Mouse (Mus musculus) heart, postnatal 0 days (tissue): ENCODE results near the gene Tex47. TPM values are rescaled to one million over a fixed set of nuclear protein-coding genes. Genes with fewer than 3 reads are reported as not detected.
A peak's percentile ranks its signal among the peaks of the same experiment; 100 is the strongest.

Experiments
- ATAC-seq: fragments of 200-750 bp; cut with Nextera tagmentation; 2 replicates; pipeline ENCODE4 v1.8.0; 2017; ENCODE audit warnings: low read depth, moderate number of reproducible peaks, moderate library complexity; ENCODE audit not compliant: insufficient read depth
- DNase-seq: peaks from one replicate; pipeline ENCODE4 v3.0.0-alpha.2; 2016; ENCODE audit warnings: low spot score
- H3K27ac ChIP-seq: fragments of 300-500 bp; sonication (generic); 2 replicates; pipeline ENCODE4 v1.5.1; 2014; ENCODE audit warnings: low read depth, mild to moderate bottlenecking
- H3K27me3 ChIP-seq: fragments of 300-500 bp; sonication (generic); 2 replicates; pipeline ENCODE4 v1.6.1; 2014; ENCODE audit warnings: low read length, mixed read lengths; ENCODE audit not compliant: control insufficient read depth, insufficient read depth
- H3K36me3 ChIP-seq: fragments of 300-500 bp; sonication (generic); replicated peaks from 2 replicates; pipeline ENCODE4 v1.6.1; 2014; ENCODE audit warnings: low read length, mixed read lengths; ENCODE audit not compliant: control insufficient read depth, insufficient read depth
- H3K4me1 ChIP-seq: fragments of 300-500 bp; sonication (generic); 2 replicates; pipeline ENCODE4 v1.6.1; 2014; ENCODE audit warnings: antibody characterized with exemption; ENCODE audit not compliant: control insufficient read depth, insufficient read depth
- H3K4me2 ChIP-seq: fragments of 300-500 bp; sonication (generic); 2 replicates; pipeline ENCODE4 v1.6.1; 2014; ENCODE audit warnings: low read depth, mild to moderate bottlenecking, low read length, moderate library complexity
- H3K4me3 ChIP-seq: fragments of 300-500 bp; sonication (generic); 2 replicates; pipeline ENCODE4 v1.5.1; 2014; ENCODE audit warnings: low read depth, low read length
- H3K9ac ChIP-seq: fragments of 300-500 bp; sonication (generic); replicated peaks from 2 replicates; pipeline ENCODE4 v1.6.1; 2014; ENCODE audit warnings: low read depth, low read length, mixed read lengths
- H3K9me3 ChIP-seq: fragments of 300-500 bp; sonication (generic); replicated peaks from 2 replicates; pipeline ENCODE4 v1.6.1; 2016; ENCODE audit warnings: low read length; ENCODE audit not compliant: control insufficient read depth
- CTCF ChIP-seq: IDR thresholded peaks from 2 replicates; pipeline ENCODE4 v1.5.1; 2016; ENCODE audit warnings: antibody characterized with exemption, control low read depth, low read depth
- EP300 ChIP-seq: IDR thresholded peaks from 2 replicates; pipeline ENCODE4 v1.6.1; 2016; ENCODE audit warnings: antibody characterized with exemption, low read depth
- WGBS: fragments of 180-500 bp; shearing (Covaris S2); extraction: QIAGEN DNeasy Blood & Tissue Kit; methylation state at CpG from one replicate; pipeline ENCODE4 v1.1.7; 2014; 5-methylcytosine and 5-hydroxymethylcytosine counted together
- polyA plus RNA-seq: library from polyadenylated mRNA; unstranded; fragments of >200 nt; fragmentation: Nextera tagmentation; extraction: Ambion mirVana; gene quantifications from 2 replicates; pipeline ENCODE4 v1.2.1, GENCODE M21; 2015
- total RNA-seq: library from RNA; depleted of rRNA; stranded (reverse); fragments of >200 nt; gene quantifications from 2 replicates; pipeline ENCODE4 v1.2.3, GENCODE M21; 2014; ENCODE audit warnings: low replicate concordance; rRNA removed

Gene Tex47
- not detected in 2 replicates for total RNA-seq
- polyA plus RNA-seq, result not detected in 2 replicates

- TF ChIP-seq EP300 (no peak), CTCF (no peak)
- ATAC-seq, result no peak
- H3K9me3 ChIP-seq, result no peaks in the 10 kb centered on the region
- H3K27me3 ChIP-seq, result no peaks in the 10 kb centered on the region
- no peak within 1 kb of the TSS for H3K4me2 ChIP-seq
- H3K4me3 ChIP-seq, result no peak within 1 kb of the TSS
- H3K36me3 ChIP-seq, result no peaks in the 10 kb centered on the region
- H3K27ac ChIP-seq, result no peak within 1 kb of the TSS
- WGBS, result 76% methylated on average over 1 of the region's 1 CpGs
- DNase-seq, result no peak
- H3K4me1 ChIP-seq, result no peaks in the 10 kb centered on the region
- no peak within 1 kb of the TSS for H3K9ac ChIP-seq
Measured at GRCm38 (mm10) chr5:7303819-7304218, at the start of gene Tex47. Gene Tex47 (plus strand): TSS chr5:7304119.

DNA sequence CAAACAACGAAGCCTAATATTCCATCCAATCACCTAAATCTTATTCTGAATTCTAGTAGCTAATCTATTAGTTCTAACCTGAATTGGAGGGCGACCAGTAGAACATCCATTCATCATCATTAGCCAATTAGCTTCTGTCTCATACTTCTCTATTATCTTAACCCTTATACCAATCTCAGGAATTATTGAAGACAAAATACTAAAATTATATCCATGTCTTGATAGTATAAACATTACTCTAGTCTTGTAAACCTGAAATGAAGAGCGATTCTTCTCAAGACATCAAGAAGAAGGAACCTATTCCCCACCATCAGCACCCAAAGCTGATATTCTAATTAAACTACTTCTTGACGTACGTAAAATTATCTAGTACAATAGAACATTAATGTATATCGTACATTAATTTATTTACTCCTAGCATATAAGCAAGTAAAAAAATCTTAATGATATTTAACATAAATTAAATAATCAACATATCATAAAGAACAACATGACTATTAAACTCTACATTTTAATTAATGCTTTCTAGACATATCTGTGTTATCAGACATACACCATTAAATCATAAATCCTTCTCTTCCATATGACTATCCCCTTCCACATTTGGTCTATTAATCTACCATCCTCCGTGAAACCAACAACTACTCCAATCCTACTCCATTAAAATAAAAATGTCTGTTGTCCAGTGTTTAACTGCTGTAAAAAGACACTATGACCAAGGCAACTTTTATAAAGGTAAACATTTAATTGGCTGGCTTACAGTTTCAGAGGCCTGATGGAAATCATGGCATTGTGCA lies 27.1 kb upstream of the Tex47 start:
- 0 out of 2 replicates have a peak, but pooled peaks have one; percentile 74 for ATAC-seq
- Histone ChIP-seq H3K4me2 (no peak overlapping the region), H3K4me3 (no peak overlapping the region), H3K4me1 (no peaks in the 10 kb centered on the region), H3K9me3 (no peaks in the 10 kb centered on the region), H3K9ac (no peak overlapping the region), H3K27me3 (no peaks in the 10 kb centered on the region), H3K27ac (no peak overlapping the region), H3K36me3 (no peaks in the 10 kb centered on the region)
- no peak for TF ChIP-seq EP300
- no peak for TF ChIP-seq CTCF
- no peak for DNase-seq
- 76% methylated on average over 7 of the region's 7 CpGs for WGBS

DNA sequence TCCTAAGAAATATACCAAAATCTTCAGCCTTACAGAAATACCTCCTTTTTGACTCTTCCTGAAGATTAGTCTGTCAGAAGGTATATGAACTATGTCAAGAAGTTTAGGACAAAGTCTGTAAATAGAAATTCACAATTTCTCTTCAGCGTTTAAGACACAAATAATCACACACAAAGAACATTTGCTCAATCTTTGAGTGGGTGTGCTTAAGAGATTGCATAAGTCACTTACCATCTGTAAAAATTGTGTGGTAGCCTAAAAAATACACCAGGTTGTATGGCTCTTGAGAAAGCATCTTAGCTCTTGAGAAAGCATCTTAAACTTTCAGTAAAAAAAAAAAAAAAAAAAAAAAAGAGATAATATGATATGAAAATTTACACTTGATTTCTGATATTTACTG lies 19.6 kb upstream of the Tex47 start:
- Histone ChIP-seq H3K27me3 (no peaks in the 10 kb centered on the region), H3K4me3 (no peak overlapping the region), H3K4me1 (no peaks in the 10 kb centered on the region), H3K4me2 (no peak overlapping the region), H3K9me3 (no peaks in the 10 kb centered on the region), H3K9ac (no peak overlapping the region), H3K36me3 (no peaks in the 10 kb centered on the region), H3K27ac (no peak overlapping the region)
- TF ChIP-seq CTCF (no peak), EP300 (no peak)
- no peak for ATAC-seq
- 69% methylated on average over 1 of the region's 1 CpGs for WGBS
- DNase-seq, result no peak

- DNase-seq (no peak), ATAC-seq (no peak)
- WGBS, result 45% methylated on average over 1 of the region's 1 CpGs
- no peaks in the 10 kb centered on the region for H3K36me3 ChIP-seq
- no peaks in the 10 kb centered on the region for H3K9me3 ChIP-seq
- no peaks in the 10 kb centered on the region for H3K27me3 ChIP-seq
- no peak overlapping the region for H3K4me3 ChIP-seq
- H3K4me2 ChIP-seq, result no peak overlapping the region
- H3K27ac ChIP-seq, result no peak overlapping the region
- no peak overlapping the region for H3K9ac ChIP-seq
- H3K4me1 ChIP-seq, result no peaks in the 10 kb centered on the region
- TF ChIP-seq CTCF (no peak), EP300 (no peak)
Measured at GRCm38 (mm10) chr5:7302969-7303368, 950 bp upstream of the Tex47 start.

GRCm38 (mm10) chr5:7325594-7325993 lies 21.7 kb downstream of the Tex47 start:
- H3K9ac ChIP-seq, result no peak overlapping the region
- WGBS, result 75% methylated on average over 4 of the region's 4 CpGs

More at GRCm38 (mm10) chr5:7325594-7325993, 21.7 kb downstream of the Tex47 start:
- Histone ChIP-seq H3K4me1 (no peaks in the 10 kb centered on the region), H3K36me3 (no peaks in the 10 kb centered on the region), H3K4me3 (no peak overlapping the region), H3K27me3 (no peaks in the 10 kb centered on the region), H3K27ac (no peak overlapping the region), H3K9me3 (no peaks in the 10 kb centered on the region), H3K4me2 (no peak overlapping the region)
- TF ChIP-seq EP300, result no peak
- no peak for TF ChIP-seq CTCF
- DNase-seq, result no peak
- ATAC-seq, result no peak
